Mouse (Mus musculus) liver (tissue): ENCODE data around the gene Plcb2.

Experiments
- DNase-seq: peaks from one replicate; pipeline ENCODE4 v3.0.0-alpha.2; 2020; ENCODE audit warnings: mixed read lengths

The Plcb2 gene

DNA sequence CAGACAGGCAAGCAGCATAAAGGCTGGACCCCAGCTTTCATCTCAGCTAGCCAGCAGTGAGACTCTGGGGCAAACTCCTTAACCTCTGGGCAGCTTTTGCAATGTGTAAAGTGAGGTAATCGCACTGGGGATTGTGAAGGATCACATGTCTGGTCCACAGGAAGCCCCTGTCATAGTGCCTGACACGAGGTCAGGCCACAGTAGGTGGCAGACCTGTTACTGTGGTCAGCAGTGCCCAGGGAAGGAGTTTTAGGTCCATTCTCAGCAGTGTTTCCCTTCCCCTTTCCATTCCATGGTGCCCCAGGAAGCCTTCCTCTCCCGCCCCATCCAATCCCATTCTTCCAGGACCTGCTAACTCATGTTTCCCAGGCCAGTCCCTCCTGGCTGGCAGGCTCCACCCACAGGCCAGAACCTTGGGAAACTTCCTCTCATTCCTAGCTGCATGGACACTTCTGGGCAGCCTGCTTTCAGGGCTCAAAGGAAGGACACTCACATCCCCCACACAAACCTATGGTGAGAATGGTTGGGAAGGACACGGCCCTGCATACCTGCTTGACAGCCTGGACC lies 18.5 kb downstream of the Plcb2 start:
- no peak for DNase-seq

GRCm38 (mm10) chr2:118708472-118708871 lies 19.8 kb downstream of the Plcb2 start:
- no peak for DNase-seq

DNA sequence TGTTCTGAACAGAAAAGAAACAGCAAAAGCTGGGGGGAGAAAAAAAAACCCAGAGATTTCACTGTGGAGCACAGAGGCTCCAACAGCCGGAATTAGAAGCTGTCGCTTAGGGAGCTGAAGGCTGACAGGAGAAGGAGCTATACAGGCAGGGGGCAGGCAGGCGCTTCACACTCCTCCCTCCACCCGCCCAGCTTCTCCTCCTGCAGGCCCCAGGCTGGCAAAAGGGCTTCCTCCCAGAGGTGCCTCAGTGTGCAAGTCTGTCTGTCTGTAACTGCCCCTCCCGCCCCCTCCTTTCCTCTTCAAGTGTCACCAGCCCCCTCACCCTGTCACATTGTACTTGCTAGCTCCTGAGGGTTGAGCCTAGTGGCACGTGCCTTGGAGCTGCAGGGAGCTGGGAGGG lies 21.8 kb downstream of the Plcb2 start:
- peak; percentile 38 for DNase-seq

GRCm38 (mm10) chr2:118703913-118704730 lies 24.1 kb downstream of the Plcb2 start, which contains the start of gene Ankrd63:
Ankrd63 (minus strand) TSS chr2:118703963.
- DNase-seq: no peak

GRCm38 (mm10) chr2:118702883-118703761 lies 25.1 kb downstream of the Plcb2 start:
- peak; percentile 34 for DNase-seq

GRCm38 (mm10) chr2:118701971-118702882 lies 26.0 kb downstream of the Plcb2 start:
- DNase-seq: no peak

- DNase-seq: no peak
Observed at GRCm38 (mm10) chr2:118701161-118701560, 27.1 kb downstream of the Plcb2 start.

GRCm38 (mm10) chr2:118700179-118701062 lies 27.8 kb downstream of the Plcb2 start:
- DNase-seq: peak; percentile 83

GRCm38 (mm10) chr2:118697955-118698354 lies 30.3 kb downstream of the Plcb2 start:
- no peak for DNase-seq

- DNase-seq: no peak
Observed at GRCm38 (mm10) chr2:118697311-118697877, 30.8 kb downstream of the Plcb2 start.

- DNase-seq: peak; percentile 20
Observed at GRCm38 (mm10) chr2:118696451-118697308, 31.6 kb downstream of the Plcb2 start.

GRCm38 (mm10) chr2:118695677-118696232 lies 32.5 kb downstream of the Plcb2 start:
- DNase-seq: peak; percentile 64

- no peak for DNase-seq
Observed at GRCm38 (mm10) chr2:118693370-118693966, 34.8 kb downstream of the Plcb2 start.

GRCm38 (mm10) chr2:118689875-118690274 lies 38.4 kb downstream of the Plcb2 start:
- DNase-seq: no peak

GRCm38 (mm10) chr2:118687791-118688190 lies 40.4 kb downstream of the Plcb2 start:
- DNase-seq: no peak

DNA sequence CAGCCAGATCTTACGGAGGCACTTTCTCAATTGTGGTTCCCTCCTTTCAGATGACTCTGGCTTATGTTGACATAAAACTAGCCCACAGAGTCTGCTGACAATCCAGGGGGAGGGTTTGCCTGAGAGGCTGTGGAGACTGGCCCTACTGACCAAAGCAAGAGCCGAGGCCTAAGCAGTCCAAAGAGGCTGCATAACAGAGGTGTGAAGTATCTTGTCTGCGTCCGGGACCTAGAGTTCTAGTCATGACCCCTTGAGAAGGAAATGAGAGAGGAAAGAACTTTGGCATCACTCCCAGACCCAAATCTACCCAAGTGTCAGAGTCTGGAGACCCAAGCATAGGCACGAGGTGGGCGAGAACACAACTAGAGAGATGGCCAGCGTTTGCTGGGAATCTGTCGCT lies 41.5 kb downstream of the Plcb2 start:
- DNase-seq: no peak

- no peak for DNase-seq
Observed at GRCm38 (mm10) chr2:118685088-118685487, 43.1 kb downstream of the Plcb2 start.

DNA sequence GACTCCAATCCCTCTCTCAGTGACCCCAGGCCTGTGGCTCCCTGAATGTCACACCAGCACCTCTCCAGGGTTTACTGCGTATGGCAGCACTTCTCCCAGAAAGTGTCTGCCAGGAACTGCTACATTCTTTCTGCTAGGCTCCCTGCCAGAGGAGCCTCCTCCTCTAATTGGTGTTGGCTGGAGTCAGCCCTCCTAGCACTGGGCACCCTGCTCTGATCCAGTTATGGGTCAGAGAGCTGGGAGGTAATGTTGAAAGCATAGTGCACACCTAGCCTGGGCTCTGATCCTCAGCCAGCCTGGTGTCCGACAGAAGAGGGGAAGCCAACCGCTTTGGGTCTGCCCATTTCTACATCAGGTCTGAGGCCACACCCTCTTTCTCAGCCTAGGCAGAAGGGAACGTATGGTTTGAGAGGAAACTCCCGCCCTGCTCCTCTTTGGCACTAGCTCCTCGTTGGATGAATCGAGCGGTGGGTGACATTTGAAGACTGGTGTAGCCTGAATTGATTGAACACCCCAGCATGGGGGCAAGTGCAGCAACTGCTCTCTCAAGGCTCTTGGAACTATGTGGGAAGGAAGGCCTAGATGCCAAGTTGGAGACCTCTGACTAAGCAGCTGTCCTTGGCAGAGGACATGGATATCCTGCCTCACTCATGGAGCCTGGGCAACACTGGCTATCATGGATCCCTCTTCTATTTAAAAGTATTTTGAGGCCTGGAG lies 45.5 kb downstream of the Plcb2 start:
- no peak for DNase-seq
